Mouse (Mus musculus): Measurements from ENCODE around the gene Slc10a3. TPM values are rescaled to one million over a fixed set of nuclear protein-coding genes. Genes with fewer than 3 reads are reported as not detected.
A peak's percentile ranks its signal among the peaks of the same experiment; 100 is the strongest.

Gene Slc10a3
- polyA plus RNA-seq, 1 experiment = 7.3 TPM

- H3K4me3 ChIP-seq (ENCODE audit: insufficient read depth, low read depth, low read length) = no peak overlapping the region
- no peaks in the 10 kb centered on the region for H3K4me1 ChIP-seq (ENCODE audit: control insufficient read depth, insufficient read depth, insufficient read length, low read length)
- H3K27ac ChIP-seq (replicated peaks; ENCODE audit: low read depth, low read length) = no peak overlapping the region
These were observed 42.8 kb downstream of the Slc10a3 start for GRCm38 (mm10) chrX:74330166-74330930.

GRCm38 (mm10) chrX:74329215-74329671, 43.9 kb downstream of the Slc10a3 start:
- H3K4me3 ChIP-seq (ENCODE audit: insufficient read depth, low read depth, low read length) = peak overlapping the region; percentile 73
- H3K4me1 ChIP-seq (ENCODE audit: control insufficient read depth, insufficient read depth, insufficient read length, low read length) = no peaks in the 10 kb centered on the region
- no peak overlapping the region for H3K27ac ChIP-seq (replicated peaks; ENCODE audit: low read depth, low read length)

- Histone ChIP-seq H3K4me3 (ENCODE audit: insufficient read depth, low read depth, low read length) (peak within 1 kb of the TSS; percentile 73), H3K27ac (replicated peaks; ENCODE audit: low read depth, low read length) (0 out of 2 replicates have a peak within 1 kb of the TSS, but pooled peaks have one; percentile 66), H3K4me1 (ENCODE audit: control insufficient read depth, insufficient read depth, insufficient read length, low read length) (no peaks in the 10 kb centered on the region)
These were observed 44.4 kb downstream of the Slc10a3 start, which contains the start of gene Plxna3 for GRCm38 (mm10) chrX:74328725-74329161. Gene Plxna3, plus strand, starts transcription at chrX:74329066.

Other genes starting within 250 kb of the Slc10a3 start
- gene Opn1mw, start 245.9 kb downstream of the Slc10a3 start, polyA plus RNA-seq (2012; ENCODE audit: insufficient read depth, insufficient read length, missing spikeins) = not detected in 2 replicates
- gene Mecp2, start 238.0 kb downstream of the Slc10a3 start, polyA plus RNA-seq (2012; ENCODE audit: insufficient read depth, insufficient read length, missing spikeins) = 9.8 and 10.8 TPM in 2 replicates
- gene Tex28, start 205.5 kb downstream of the Slc10a3 start, polyA plus RNA-seq (2012; ENCODE audit: insufficient read depth, insufficient read length, missing spikeins) = not detected in 2 replicates
- not detected in 2 replicates for gene Tktl1, start 196.1 kb downstream of the Slc10a3 start, polyA plus RNA-seq (2012; ENCODE audit: insufficient read depth, insufficient read length, missing spikeins)
- 24.7 and 28.9 TPM in 2 replicates for gene Flna, start 123.5 kb downstream of the Slc10a3 start, polyA plus RNA-seq (2012; ENCODE audit: insufficient read depth, insufficient read length, missing spikeins)
- gene Emd, start 118.7 kb downstream of the Slc10a3 start, polyA plus RNA-seq (2012; ENCODE audit: insufficient read depth, insufficient read length, missing spikeins) = 18.7 and 31.6 TPM in 2 replicates
- gene Rpl10, start 102.5 kb downstream of the Slc10a3 start, polyA plus RNA-seq (2012; ENCODE audit: insufficient read depth, insufficient read length, missing spikeins) = 13.0 and 69.4 TPM in 2 replicates
- gene Taz, start 91.4 kb downstream of the Slc10a3 start, polyA plus RNA-seq (2012; ENCODE audit: insufficient read depth, insufficient read length, missing spikeins) = 45.1 and 49.6 TPM in 2 replicates
- 9.9 and 11.9 TPM in 2 replicates for gene Dnase1l1, start 91.0 kb downstream of the Slc10a3 start, polyA plus RNA-seq (2012; ENCODE audit: insufficient read depth, insufficient read length, missing spikeins)
- gene Atp6ap1, start 76.3 kb downstream of the Slc10a3 start, polyA plus RNA-seq (2012; ENCODE audit: insufficient read depth, insufficient read length, missing spikeins) = 84.3 and 85.2 TPM in 2 replicates
- 62.2 and 64.9 TPM in 2 replicates for gene Gdi1, start 68.4 kb downstream of the Slc10a3 start, polyA plus RNA-seq (2012; ENCODE audit: insufficient read depth, insufficient read length, missing spikeins)
- gene Fam50a, start 60.3 kb downstream of the Slc10a3 start, polyA plus RNA-seq (2012; ENCODE audit: insufficient read depth, insufficient read length, missing spikeins) = 31.9 and 34.9 TPM in 2 replicates
- gene Plxna3, start 44.3 kb downstream of the Slc10a3 start, polyA plus RNA-seq (2012; ENCODE audit: insufficient read depth, insufficient read length, missing spikeins) = 0.75 and 1.5 TPM in 2 replicates
- gene Lage3, start 19.7 kb downstream of the Slc10a3 start, polyA plus RNA-seq (2012; ENCODE audit: insufficient read depth, insufficient read length, missing spikeins) = 85.5 and 92.6 TPM in 2 replicates
- 48.6 and 54.3 TPM in 2 replicates for gene Ubl4a, start 131 bp downstream of the Slc10a3 start, polyA plus RNA-seq (2012; ENCODE audit: insufficient read depth, insufficient read length, missing spikeins)
- gene Fam3a, start 19.9 kb upstream of the Slc10a3 start, polyA plus RNA-seq (2012; ENCODE audit: insufficient read depth, insufficient read length, missing spikeins) = 17.3 and 20.5 TPM in 2 replicates
- 17.2 and 19.9 TPM in 2 replicates for gene Ikbkg, start 19.9 kb upstream of the Slc10a3 start, polyA plus RNA-seq (2012; ENCODE audit: insufficient read depth, insufficient read length, missing spikeins)
- 221 and 233 TPM in 2 replicates for gene G6pdx, start 55.8 kb upstream of the Slc10a3 start, polyA plus RNA-seq (2012; ENCODE audit: insufficient read depth, insufficient read length, missing spikeins)
- gene Gm6880, start 108.0 kb upstream of the Slc10a3 start, polyA plus RNA-seq (2012; ENCODE audit: insufficient read depth, insufficient read length, missing spikeins) = not detected in 2 replicates
- gene Olfr1326-ps1, start 201.5 kb upstream of the Slc10a3 start, polyA plus RNA-seq (2012; ENCODE audit: insufficient read depth, insufficient read length, missing spikeins) = not detected in 2 replicates
- gene Olfr1325, start 219.3 kb upstream of the Slc10a3 start, polyA plus RNA-seq (2012; ENCODE audit: insufficient read depth, insufficient read length, missing spikeins) = not detected in 2 replicates